Mouse (Mus musculus) liver, embryonic 16.5 days (tissue): ENCODE data around the gene Msl1. TPM values are rescaled to one million over a fixed set of nuclear protein-coding genes. Genes with fewer than 3 reads are reported as not detected.

Experiments
- ATAC-seq: fragments of 200-750 bp; cut with Nextera tagmentation; 2 replicates; pipeline ENCODE4 v1.8.0; 2017; ENCODE audit warnings: low read depth, mild to moderate bottlenecking, moderate number of reproducible peaks, moderate library complexity
- H3K27ac ChIP-seq: fragments of 300-500 bp; sonication (generic); 2 replicates; pipeline ENCODE4 v1.5.1; 2014; ENCODE audit warnings: mild to moderate bottlenecking, low read length
- H3K27me3 ChIP-seq: fragments of 300-500 bp; sonication (generic); 2 replicates; pipeline ENCODE4 v1.6.1; 2014; ENCODE audit warnings: low read depth, low read length, mixed read lengths; ENCODE audit not compliant: control insufficient read depth, insufficient read depth
- H3K36me3 ChIP-seq: fragments of 300-500 bp; sonication (generic); 2 replicates; pipeline ENCODE4 v1.6.1; 2014; ENCODE audit warnings: mild to moderate bottlenecking; ENCODE audit not compliant: control insufficient read depth, insufficient read depth
- H3K4me1 ChIP-seq: fragments of 300-500 bp; sonication (generic); 2 replicates; pipeline ENCODE4 v1.6.1; 2014; ENCODE audit warnings: low read depth, low read length, mixed read lengths; ENCODE audit not compliant: control insufficient read depth
- H3K4me2 ChIP-seq: fragments of 300-500 bp; sonication (generic); 2 replicates; pipeline ENCODE4 v1.6.1; 2014; ENCODE audit warnings: low read depth, low read length, mixed read lengths
- H3K4me3 ChIP-seq: fragments of 300-500 bp; sonication (generic); 2 replicates; pipeline ENCODE4 v1.5.1; 2014; ENCODE audit warnings: low read depth, mild to moderate bottlenecking, low read length
- H3K9ac ChIP-seq: fragments of 300-500 bp; sonication (generic); 2 replicates; pipeline ENCODE4 v1.6.1; 2014; ENCODE audit warnings: low read depth, low read length
- H3K9me3 ChIP-seq: fragments of 300-500 bp; sonication (generic); replicated peaks from 2 replicates; pipeline ENCODE4 v1.6.1; 2016; ENCODE audit warnings: low read length; ENCODE audit not compliant: control insufficient read depth
- WGBS: fragments of 180-500 bp; shearing (Covaris S2); extraction: QIAGEN DNeasy Blood & Tissue Kit; methylation state at CpG from one replicate; pipeline ENCODE4 v1.1.7; 2014; ENCODE audit not compliant: insufficient replicate concordance; 5-methylcytosine and 5-hydroxymethylcytosine counted together
- polyA plus RNA-seq: library from polyadenylated mRNA; unstranded; fragments of >200 nt; fragmentation: Nextera tagmentation; extraction: Ambion mirVana; gene quantifications from 2 replicates; pipeline ENCODE4 v1.2.1, GENCODE M21; 2015

Gene Msl1
- polyA plus RNA-seq, 1 experiment from 2014 or later = 5.3 TPM

DNA sequence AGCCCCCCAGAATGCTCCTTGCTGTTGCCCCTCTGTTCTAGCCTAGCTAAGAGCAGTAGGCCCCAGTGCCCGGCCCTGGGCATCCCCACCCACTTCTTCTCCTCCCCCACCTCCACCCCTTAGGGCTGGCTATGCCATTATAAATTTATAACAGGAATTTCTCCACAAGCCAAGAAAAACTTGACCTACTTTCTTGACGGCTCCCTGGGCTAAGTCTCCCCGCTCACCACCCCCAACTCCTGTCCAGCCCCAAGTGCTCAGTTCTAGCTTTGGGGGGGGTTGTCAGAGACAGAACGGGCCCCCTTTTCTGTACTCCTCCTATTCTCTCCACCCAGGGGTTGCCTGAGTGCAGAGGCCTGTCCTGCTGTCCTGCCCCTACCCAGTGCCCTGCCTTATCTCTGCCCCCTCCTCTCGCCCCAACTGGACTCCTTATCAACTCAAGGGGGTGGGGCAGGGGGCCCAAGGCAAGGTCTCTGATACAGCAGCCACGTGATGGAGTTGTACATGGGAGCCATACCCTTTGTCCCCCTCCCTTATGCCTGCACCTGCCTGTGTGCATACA, 44.0 kb upstream of the Msl1 start:
- ATAC-seq = peak; percentile 81
- peak overlapping the region; percentile 52 for H3K4me2 ChIP-seq
- H3K4me1 ChIP-seq = peaks cover 97% of the 10 kb centered on the region
- no peaks in the 10 kb centered on the region for H3K27me3 ChIP-seq
- H3K4me3 ChIP-seq = peak overlapping the region; percentile 34
- no peaks in the 10 kb centered on the region; the same call in 1 of the 2 replicates for H3K36me3 ChIP-seq
- no peaks in the 10 kb centered on the region for H3K9me3 ChIP-seq
- H3K27ac ChIP-seq = peak overlapping the region; percentile 58
- peak overlapping the region; percentile 54 for H3K9ac ChIP-seq
- WGBS = 9% methylated on average over 6 of the region's 6 CpGs

DNA sequence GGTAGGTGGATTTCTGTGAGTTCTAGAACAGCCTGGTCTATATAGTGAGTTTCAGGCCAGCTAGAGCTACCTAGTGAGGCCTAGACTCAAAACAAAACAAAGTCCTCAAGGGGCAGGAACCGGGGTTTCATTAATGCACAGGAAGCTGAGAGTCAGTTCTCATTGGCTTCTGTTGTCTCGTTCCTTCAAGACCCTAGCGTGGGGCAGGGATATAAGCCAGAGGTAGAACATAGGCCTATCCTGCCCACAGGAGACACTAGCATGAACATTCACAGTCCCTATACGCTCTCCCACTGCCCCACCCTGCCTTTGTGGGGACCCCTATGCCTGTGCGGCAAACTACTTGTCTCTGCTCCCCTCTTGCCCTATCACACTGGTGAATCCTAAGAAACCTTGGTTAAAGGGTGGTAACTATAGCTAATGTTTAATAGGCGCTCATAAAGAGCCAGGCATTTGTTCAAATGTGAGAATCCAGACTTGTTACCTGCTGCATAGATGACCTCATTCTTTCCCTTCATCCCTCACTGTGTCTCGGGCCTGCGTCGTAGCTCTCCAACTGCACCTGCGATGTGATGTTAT, 42.7 kb upstream of the Msl1 start:
- H3K4me3 ChIP-seq = no peak overlapping the region
- no peaks in the 10 kb centered on the region for H3K9me3 ChIP-seq
- WGBS = 66% methylated on average over 10 of the region's 10 CpGs
- H3K36me3 ChIP-seq = no peaks in the 10 kb centered on the region; the same call in none of the 2 replicates
- peaks cover 94% of the 10 kb centered on the region for H3K4me1 ChIP-seq
- no peaks in the 10 kb centered on the region for H3K27me3 ChIP-seq
- H3K4me2 ChIP-seq = peak overlapping the region; percentile 52
- peak overlapping the region; percentile 58 for H3K27ac ChIP-seq
- H3K9ac ChIP-seq = peak overlapping the region; percentile 54
- ATAC-seq = no peak

DNA sequence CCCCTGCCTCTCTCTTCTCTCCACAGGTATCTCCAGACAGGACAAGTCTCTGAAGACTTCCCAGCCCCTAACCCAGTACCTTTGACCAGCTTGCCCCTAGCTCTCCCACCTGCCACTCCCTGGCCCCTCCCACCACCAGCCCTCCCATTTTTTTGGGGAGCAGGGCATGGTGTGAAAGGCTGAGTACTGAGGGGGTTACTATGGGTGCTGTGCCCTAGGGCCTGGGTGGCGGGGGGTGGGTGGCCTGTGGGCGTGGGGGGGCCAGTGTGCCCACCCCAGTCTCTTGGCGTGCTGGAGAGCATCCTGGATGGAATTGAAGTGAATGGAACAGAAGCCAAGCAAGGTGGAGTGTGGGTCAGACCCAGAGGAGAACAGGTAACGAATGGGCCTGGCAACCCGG, 42.1 kb upstream of the Msl1 start:
- H3K36me3 ChIP-seq = peaks cover 1% of the 10 kb centered on the region
- peaks cover 88% of the 10 kb centered on the region for H3K4me1 ChIP-seq
- H3K27me3 ChIP-seq = no peaks in the 10 kb centered on the region
- H3K9me3 ChIP-seq = no peaks in the 10 kb centered on the region
- H3K27ac ChIP-seq = no peak overlapping the region
- no peak overlapping the region for H3K4me2 ChIP-seq
- H3K4me3 ChIP-seq = no peak overlapping the region
- H3K9ac ChIP-seq = no peak overlapping the region; the same call in 1 of the 2 replicates
- ATAC-seq = no peak
- 79% methylated on average over 5 of the region's 5 CpGs for WGBS

DNA sequence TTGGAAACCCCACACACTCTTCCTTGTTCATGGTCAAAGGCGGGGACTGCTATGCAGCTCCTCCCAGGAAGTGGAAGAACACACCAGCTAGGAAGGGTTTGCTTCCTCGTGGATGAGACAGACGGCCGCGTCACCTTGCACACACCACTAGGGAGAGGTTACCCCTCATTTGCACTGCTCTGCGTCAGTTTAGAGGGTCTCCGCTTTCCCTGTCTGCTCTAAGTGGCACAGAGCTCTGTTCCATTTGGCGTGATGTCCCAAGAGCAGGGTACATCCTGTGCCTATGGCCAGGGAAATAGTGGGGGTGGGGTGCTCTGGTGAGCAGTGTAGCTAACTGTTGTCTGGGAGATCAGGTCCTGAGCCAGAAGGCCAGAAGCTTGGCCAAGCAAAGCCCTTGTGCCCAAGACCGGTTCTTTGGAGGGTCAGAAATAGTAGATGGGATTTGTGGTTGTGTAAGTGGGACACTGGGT, 41.1 kb upstream of the Msl1 start:
- peak overlapping the region; percentile 68; the same call in 1 of the 2 replicates for H3K27ac ChIP-seq
- peaks cover 6% of the 10 kb centered on the region for H3K36me3 ChIP-seq
- peaks cover 78% of the 10 kb centered on the region for H3K4me1 ChIP-seq
- H3K4me2 ChIP-seq = no peak overlapping the region
- ATAC-seq = no peak
- WGBS = 44% methylated on average over 9 of the region's 9 CpGs
- no peaks in the 10 kb centered on the region for H3K27me3 ChIP-seq
- no peaks in the 10 kb centered on the region for H3K9me3 ChIP-seq
- no peak overlapping the region; the same call in 1 of the 2 replicates for H3K9ac ChIP-seq
- no peak overlapping the region for H3K4me3 ChIP-seq

DNA sequence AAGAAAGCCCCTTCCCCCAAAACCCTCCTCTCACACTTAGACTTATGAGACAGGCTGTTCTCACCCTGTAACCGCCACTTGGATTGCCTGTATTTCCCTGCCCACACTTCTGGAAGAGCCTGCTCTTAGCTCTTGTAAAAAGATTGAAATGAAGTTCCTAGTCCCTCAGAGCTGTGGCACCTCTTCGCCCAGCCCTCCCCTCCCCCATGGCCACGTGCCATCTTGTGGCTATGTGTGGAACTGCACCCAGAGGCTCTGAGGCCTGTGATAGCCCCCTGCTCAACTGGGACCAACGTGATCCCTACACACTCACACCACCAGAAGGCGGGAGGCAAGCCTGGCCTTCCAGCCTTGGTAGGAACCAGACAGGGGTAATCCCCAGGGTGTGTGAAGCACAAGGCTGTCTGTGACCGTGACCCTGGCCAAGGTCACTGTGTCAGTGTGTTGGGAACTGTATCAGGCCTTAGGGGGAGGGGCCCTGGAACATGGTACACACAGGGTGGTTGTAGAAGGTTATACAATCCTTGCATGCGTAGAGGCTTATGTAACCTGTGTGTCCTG, 40.6 kb upstream of the Msl1 start:
- Histone ChIP-seq H3K9me3 (no peaks in the 10 kb centered on the region), H3K4me1 (peaks cover 74% of the 10 kb centered on the region), H3K4me2 (no peak overlapping the region), H3K27me3 (no peaks in the 10 kb centered on the region), H3K36me3 (peaks cover 6% of the 10 kb centered on the region), H3K4me3 (no peak overlapping the region), H3K27ac (peak overlapping the region; percentile 68), H3K9ac (peak overlapping the region; percentile 33; the same call in 1 of the 2 replicates)
- WGBS = 15% methylated on average over 7 of the region's 7 CpGs
- peak; percentile 41 for ATAC-seq

DNA sequence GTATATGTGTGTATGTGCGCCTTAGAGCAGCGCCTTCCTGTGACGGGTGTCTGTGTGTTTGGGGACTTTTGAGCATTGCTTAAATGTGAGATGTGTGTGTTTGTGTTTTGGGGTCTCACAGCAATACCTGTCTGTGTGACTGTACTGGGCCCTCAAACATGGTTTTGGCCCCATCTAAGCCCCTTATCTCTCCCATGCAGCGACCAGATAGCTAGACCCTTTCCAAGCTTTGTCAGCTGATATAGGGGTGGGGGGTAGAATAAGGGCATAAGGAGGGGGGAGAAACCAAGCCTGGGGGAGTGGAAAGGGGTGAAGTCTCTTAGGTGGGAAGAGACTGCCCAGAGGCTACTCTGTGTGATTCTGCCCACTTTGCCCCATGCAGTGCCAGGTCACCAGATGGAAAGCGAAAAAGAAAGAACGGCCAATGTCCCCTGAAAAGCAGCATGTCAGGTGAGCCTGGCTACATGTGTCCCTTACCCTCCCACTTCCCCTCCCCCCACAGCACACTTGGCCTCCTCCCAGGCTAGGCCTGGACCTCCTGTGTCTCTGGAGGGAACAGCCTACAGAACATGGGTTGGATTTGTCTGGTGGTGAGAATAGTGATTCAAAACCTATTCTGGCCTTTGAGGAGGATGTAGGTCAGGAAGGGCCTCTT, 39.5 kb upstream of the Msl1 start:
- H3K9ac ChIP-seq = peak overlapping the region; percentile 39
- H3K36me3 ChIP-seq = peaks cover 11% of the 10 kb centered on the region
- peak; percentile 19; the same call in 1 of the 2 replicates for ATAC-seq
- WGBS = 61% methylated on average over 6 of the region's 6 CpGs
- H3K27me3 ChIP-seq = no peaks in the 10 kb centered on the region
- no peaks in the 10 kb centered on the region for H3K9me3 ChIP-seq
- peaks cover 63% of the 10 kb centered on the region for H3K4me1 ChIP-seq
- peak overlapping the region; percentile 34 for H3K4me2 ChIP-seq
- H3K4me3 ChIP-seq = no peak overlapping the region
- peak overlapping the region; percentile 69 for H3K27ac ChIP-seq

DNA sequence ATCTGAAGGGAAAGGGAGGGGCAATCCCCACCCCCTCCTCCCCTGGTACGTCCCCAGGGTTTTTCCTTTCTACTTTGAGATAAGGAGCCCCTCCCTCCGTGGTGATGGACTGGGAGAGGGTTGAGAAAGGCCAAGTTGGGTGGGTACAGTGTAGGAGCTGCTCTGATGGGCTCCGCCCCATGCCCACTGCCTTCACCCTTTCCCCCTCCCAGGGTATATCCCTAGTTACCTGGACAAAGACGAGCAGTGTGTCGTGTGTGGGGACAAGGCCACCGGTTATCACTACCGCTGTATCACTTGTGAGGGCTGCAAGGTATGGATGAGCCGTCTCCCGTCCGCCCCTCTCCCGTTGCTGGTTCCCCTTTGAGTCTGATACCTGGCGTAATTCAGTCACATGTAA, 38.6 kb upstream of the Msl1 start:
- Histone ChIP-seq H3K9ac (no peak overlapping the region), H3K4me3 (no peak overlapping the region), H3K36me3 (peaks cover 12% of the 10 kb centered on the region), H3K4me1 (peaks cover 54% of the 10 kb centered on the region), H3K9me3 (no peaks in the 10 kb centered on the region), H3K4me2 (peak overlapping the region; percentile 5; the same call in 1 of the 2 replicates), H3K27ac (no peak overlapping the region), H3K27me3 (no peaks in the 10 kb centered on the region)
- peak; percentile 33; the same call in 1 of the 2 replicates for ATAC-seq
- 63% methylated on average over 12 of the region's 12 CpGs for WGBS

DNA sequence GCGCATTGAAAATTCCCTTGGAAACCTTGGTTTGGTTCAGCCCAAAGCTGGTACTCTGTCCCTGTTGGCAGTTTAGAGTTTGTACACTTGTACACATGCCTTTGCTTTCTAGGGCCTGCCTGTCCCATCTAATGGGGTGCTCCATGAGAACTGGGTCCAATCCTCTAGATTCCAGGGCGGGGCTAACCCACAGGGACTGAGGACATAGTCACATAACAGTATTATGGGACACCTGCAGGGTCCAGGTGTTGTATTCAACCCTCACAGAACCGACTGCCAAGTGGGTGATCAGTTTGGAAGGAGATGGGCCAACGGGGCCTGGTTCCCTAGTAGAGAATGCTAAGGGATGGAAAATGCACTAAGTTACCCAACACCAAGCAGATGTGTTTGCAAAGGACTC, 33.4 kb upstream of the Msl1 start:
- Histone ChIP-seq H3K36me3 (peaks cover 19% of the 10 kb centered on the region; the same call in 1 of the 2 replicates), H3K4me3 (no peak overlapping the region), H3K9ac (no peak overlapping the region), H3K27me3 (no peaks in the 10 kb centered on the region), H3K4me1 (peaks cover 25% of the 10 kb centered on the region), H3K27ac (no peak overlapping the region), H3K9me3 (no peaks in the 10 kb centered on the region), H3K4me2 (no peak overlapping the region)
- WGBS = 79% methylated on average over 4 of the region's 4 CpGs
- ATAC-seq = no peak
